Mouse (Mus musculus) granulocyte monocyte progenitor cell, adult 5-6 weeks (primary cell): ENCODE data around the gene Fam120b. TPM values are rescaled to one million over a fixed set of nuclear protein-coding genes. Genes with fewer than 3 reads are reported as not detected.

ENCODE experiments used
- total RNA-seq, 2 experiments: library from RNA; stranded (forward) in 1 of 2; stranded (reverse) in 1 of 2; fragments of 200-712, 200-1000 nt in 1 of 2; fragments of >200 nt in 1 of 2; fragmentation: Nextera tagmentation in 1 of 2; gene quantifications; 2 replicates each; pipeline ENCODE4 v1.2.3; 2014 to 2017

Gene Fam120b
- total RNA-seq, 2 experiments from 2014 or later, result 11.0 to 11.1 TPM

Other genes with a start within 250 kb of the Fam120b start
- gene Dll1, start 19.3 kb upstream of the Fam120b start, total RNA-seq (2014; fragmentation: Nextera tagmentation), result not detected in 2 replicates
- 0.26 TPM in 1 of 2 replicates, not detected in the other for gene Dll1, start 19.3 kb upstream of the Fam120b start, total RNA-seq (2017)
- gene Psmb1, start 103.5 kb downstream of the Fam120b start, total RNA-seq (2014; fragmentation: Nextera tagmentation), result 154 and 160 TPM in 2 replicates
- gene Psmb1, start 103.5 kb downstream of the Fam120b start, total RNA-seq (2017), result 200 and 213 TPM in 2 replicates
- gene Tbp, start 103.7 kb downstream of the Fam120b start, total RNA-seq (2014; fragmentation: Nextera tagmentation), result 46.1 and 57.1 TPM in 2 replicates
- 70.6 and 70.8 TPM in 2 replicates for gene Tbp, start 103.7 kb downstream of the Fam120b start, total RNA-seq (2017)
- gene Pdcd2, start 131.1 kb downstream of the Fam120b start, total RNA-seq (2014; fragmentation: Nextera tagmentation), result 51.3 and 62.2 TPM in 2 replicates
- gene Pdcd2, start 131.1 kb downstream of the Fam120b start, total RNA-seq (2017), result 82.6 and 88.5 TPM in 2 replicates
- gene Prdm9, start 168.2 kb downstream of the Fam120b start, total RNA-seq (2014; fragmentation: Nextera tagmentation), result 2.4 and 4.7 TPM in 2 replicates
- gene Prdm9, start 168.2 kb downstream of the Fam120b start, total RNA-seq (2017), result 1.7 and 2.5 TPM in 2 replicates